Mouse (Mus musculus) heart, postnatal 0 days (tissue): Measurements from ENCODE around the gene Stx4a. TPM values are rescaled to one million over a fixed set of nuclear protein-coding genes. Genes with fewer than 3 reads are reported as not detected.

Experiments
- ATAC-seq: fragments of 200-750 bp; cut with Nextera tagmentation; 2 replicates; pipeline ENCODE4 v1.8.0; 2017; ENCODE audit warnings: low read depth, moderate number of reproducible peaks, moderate library complexity; ENCODE audit not compliant: insufficient read depth
- DNase-seq: peaks from one replicate; pipeline ENCODE4 v3.0.0-alpha.2; 2016; ENCODE audit warnings: low spot score
- H3K27ac ChIP-seq: fragments of 300-500 bp; sonication (generic); 2 replicates; pipeline ENCODE4 v1.5.1; 2014; ENCODE audit warnings: low read depth, mild to moderate bottlenecking
- H3K27me3 ChIP-seq: fragments of 300-500 bp; sonication (generic); 2 replicates; pipeline ENCODE4 v1.6.1; 2014; ENCODE audit warnings: low read length, mixed read lengths; ENCODE audit not compliant: control insufficient read depth, insufficient read depth
- H3K36me3 ChIP-seq: fragments of 300-500 bp; sonication (generic); replicated peaks from 2 replicates; pipeline ENCODE4 v1.6.1; 2014; ENCODE audit warnings: low read length, mixed read lengths; ENCODE audit not compliant: control insufficient read depth, insufficient read depth
- H3K4me1 ChIP-seq: fragments of 300-500 bp; sonication (generic); 2 replicates; pipeline ENCODE4 v1.6.1; 2014; ENCODE audit warnings: antibody characterized with exemption; ENCODE audit not compliant: control insufficient read depth, insufficient read depth
- H3K4me2 ChIP-seq: fragments of 300-500 bp; sonication (generic); 2 replicates; pipeline ENCODE4 v1.6.1; 2014; ENCODE audit warnings: low read depth, mild to moderate bottlenecking, low read length, moderate library complexity
- H3K4me3 ChIP-seq: fragments of 300-500 bp; sonication (generic); 2 replicates; pipeline ENCODE4 v1.5.1; 2014; ENCODE audit warnings: low read depth, low read length
- H3K9ac ChIP-seq: fragments of 300-500 bp; sonication (generic); replicated peaks from 2 replicates; pipeline ENCODE4 v1.6.1; 2014; ENCODE audit warnings: low read depth, low read length, mixed read lengths
- H3K9me3 ChIP-seq: fragments of 300-500 bp; sonication (generic); replicated peaks from 2 replicates; pipeline ENCODE4 v1.6.1; 2016; ENCODE audit warnings: low read length; ENCODE audit not compliant: control insufficient read depth
- CTCF ChIP-seq: IDR thresholded peaks from 2 replicates; pipeline ENCODE4 v1.5.1; 2016; ENCODE audit warnings: antibody characterized with exemption, control low read depth, low read depth
- EP300 ChIP-seq: IDR thresholded peaks from 2 replicates; pipeline ENCODE4 v1.6.1; 2016; ENCODE audit warnings: antibody characterized with exemption, low read depth
- WGBS: fragments of 180-500 bp; shearing (Covaris S2); extraction: QIAGEN DNeasy Blood & Tissue Kit; methylation state at CpG from one replicate; pipeline ENCODE4 v1.1.7; 2014; 5-methylcytosine and 5-hydroxymethylcytosine counted together
- polyA plus RNA-seq: library from polyadenylated mRNA; unstranded; fragments of >200 nt; fragmentation: Nextera tagmentation; extraction: Ambion mirVana; gene quantifications from 2 replicates; pipeline ENCODE4 v1.2.1, GENCODE M21; 2015
- total RNA-seq: library from RNA; depleted of rRNA; stranded (reverse); fragments of >200 nt; gene quantifications from 2 replicates; pipeline ENCODE4 v1.2.3, GENCODE M21; 2014; ENCODE audit warnings: low replicate concordance

The Stx4a gene
- total and polyA plus RNA-seq, 2 experiments from 2014 or later, result 14.5 to 46.5 TPM

- no peak for DNase-seq
- WGBS, result 84% methylated on average over 6 of the region's 6 CpGs
These were observed 34.2 kb downstream of the Stx4a start for GRCm38 (mm10) chr7:127858258-127858657.

GRCm38 (mm10) chr7:127866434-127866833, 42.3 kb downstream of the Stx4a start:
- Histone ChIP-seq H3K27me3 (no peaks in the 10 kb centered on the region), H3K27ac (no peak overlapping the region), H3K4me2 (no peak overlapping the region), H3K9ac (no peak overlapping the region), H3K9me3 (no peaks in the 10 kb centered on the region), H3K4me3 (no peak overlapping the region), H3K36me3 (peaks cover 25% of the 10 kb centered on the region), H3K4me1 (0 out of 2 replicates have a peak, but pooled peaks cover 3% of the 10 kb centered on the region)
- no peak for TF ChIP-seq CTCF
- no peak for TF ChIP-seq EP300
- 92% methylated on average over 12 of the region's 12 CpGs for WGBS
- no peak for DNase-seq
- no peak for ATAC-seq

More at GRCm38 (mm10) chr7:127858258-127858657, 34.2 kb downstream of the Stx4a start:
- no peak overlapping the region for H3K4me2 ChIP-seq
- no peak overlapping the region for H3K27ac ChIP-seq
- no peaks in the 10 kb centered on the region for H3K36me3 ChIP-seq
- no peaks in the 10 kb centered on the region for H3K9me3 ChIP-seq
- H3K4me3 ChIP-seq, result no peak overlapping the region
- TF ChIP-seq CTCF, result no peak
- no peak for TF ChIP-seq EP300
- no peaks in the 10 kb centered on the region for H3K4me1 ChIP-seq
- no peak for ATAC-seq
- no peaks in the 10 kb centered on the region for H3K27me3 ChIP-seq
- H3K9ac ChIP-seq, result no peak overlapping the region

GRCm38 (mm10) chr7:127867641-127868040, 43.5 kb downstream of the Stx4a start:
- ATAC-seq, result no peak
- Histone ChIP-seq H3K9me3 (no peaks in the 10 kb centered on the region), H3K27ac (no peak overlapping the region), H3K4me1 (0 out of 2 replicates have a peak, but pooled peaks cover 3% of the 10 kb centered on the region), H3K4me2 (no peak overlapping the region), H3K36me3 (peaks cover 25% of the 10 kb centered on the region), H3K27me3 (no peaks in the 10 kb centered on the region), H3K9ac (no peak overlapping the region), H3K4me3 (no peak overlapping the region)
- 95% methylated on average over 18 of the region's 18 CpGs for WGBS
- no peak for DNase-seq
- no peak for TF ChIP-seq EP300
- no peak for TF ChIP-seq CTCF

GRCm38 (mm10) chr7:127869149-127869810, 45.2 kb downstream of the Stx4a start:
- no peaks in the 10 kb centered on the region for H3K9me3 ChIP-seq
- H3K4me3 ChIP-seq, result no peak overlapping the region
- TF ChIP-seq EP300 (no peak), CTCF (no peak)
- no peak overlapping the region for H3K4me2 ChIP-seq
- ATAC-seq (peak; percentile 51), DNase-seq (peak; percentile 41)
- WGBS, result 32% methylated on average over 3 of the region's 3 CpGs
- H3K4me1 ChIP-seq, result 0 out of 2 replicates have a peak, but pooled peaks cover 3% of the 10 kb centered on the region
- no peaks in the 10 kb centered on the region for H3K27me3 ChIP-seq
- 0 out of 2 replicates have a peak overlapping the region, but pooled peaks have one; percentile 26 for H3K9ac ChIP-seq
- peaks cover 25% of the 10 kb centered on the region for H3K36me3 ChIP-seq
- H3K27ac ChIP-seq, result peak overlapping the region; percentile 15; the same call in 1 of the 2 replicates

GRCm38 (mm10) chr7:127870136-127870821, 46.2 kb downstream of the Stx4a start:
- WGBS, result 84% methylated on average over 5 of the region's 5 CpGs

More at GRCm38 (mm10) chr7:127870136-127870821, 46.2 kb downstream of the Stx4a start:
- TF ChIP-seq CTCF, result no peak
- no peak for TF ChIP-seq EP300
- Histone ChIP-seq H3K4me2 (no peak overlapping the region), H3K9ac (no peak overlapping the region), H3K36me3 (peaks cover 25% of the 10 kb centered on the region), H3K4me1 (peaks cover 7% of the 10 kb centered on the region; the same call in 1 of the 2 replicates), H3K4me3 (no peak overlapping the region), H3K27ac (no peak overlapping the region), H3K27me3 (no peaks in the 10 kb centered on the region), H3K9me3 (no peaks in the 10 kb centered on the region)
- no peak for ATAC-seq
- DNase-seq, result no peak
